Mouse (Mus musculus) forebrain, embryonic 15.5 days (tissue): ENCODE data around the gene Lrpap1. TPM values are rescaled to one million over a fixed set of nuclear protein-coding genes. Genes with fewer than 3 reads are reported as not detected.
A peak's percentile ranks its signal among the peaks of the same experiment; 100 is the strongest.

Experiments used
- ATAC-seq: fragments of 200-750 bp; cut with Nextera tagmentation; replicated peaks from 2 replicates; pipeline ENCODE4 v1.8.0; 2017; ENCODE audit warnings: mild to moderate bottlenecking, moderate TSS enrichment, moderate library complexity
- H3K27ac ChIP-seq: fragments of 300-500 bp; sonication (generic); replicated peaks from 2 replicates; pipeline ENCODE4 v1.5.1; 2015; ENCODE audit warnings: mild to moderate bottlenecking, inconsistent platforms
- H3K27me3 ChIP-seq: fragments of 300-500 bp; sonication (generic); 2 replicates; pipeline ENCODE4 v1.6.1; 2015; ENCODE audit warnings: inconsistent platforms
- H3K36me3 ChIP-seq: fragments of 300-500 bp; sonication (generic); 2 replicates; pipeline ENCODE4 v1.6.1; 2015; ENCODE audit warnings: mild to moderate bottlenecking, inconsistent platforms
- H3K4me1 ChIP-seq: fragments of 300-500 bp; sonication (generic); 2 replicates; pipeline ENCODE4 v1.6.1; 2015; ENCODE audit warnings: inconsistent platforms
- H3K4me2 ChIP-seq: fragments of 300-500 bp; sonication (generic); replicated peaks from 2 replicates; pipeline ENCODE4 v1.6.1; 2015; ENCODE audit warnings: mild to moderate bottlenecking, inconsistent platforms
- H3K4me3 ChIP-seq: fragments of 300-500 bp; sonication (generic); 2 replicates; pipeline ENCODE4 v1.5.1; 2015; ENCODE audit warnings: mild to moderate bottlenecking, inconsistent platforms
- H3K9ac ChIP-seq: fragments of 300-500 bp; sonication (generic); replicated peaks from 2 replicates; pipeline ENCODE4 v1.6.1; 2015; ENCODE audit warnings: mild to moderate bottlenecking, inconsistent platforms
- H3K9me3 ChIP-seq: fragments of 300-500 bp; sonication (generic); 2 replicates; pipeline ENCODE4 v1.6.1; 2016; ENCODE audit warnings: inconsistent platforms
- WGBS: fragments of 180-500 bp; shearing (Covaris S2); methylation state at CpG from one replicate; pipeline ENCODE4 v1.1.7; 2015; ENCODE audit warnings: mixed read lengths; 5-methylcytosine and 5-hydroxymethylcytosine counted together
- polyA plus RNA-seq: library from polyadenylated mRNA; unstranded; fragments of >200 nt; fragmentation: Nextera tagmentation; extraction: Ambion mirVana; gene quantifications from 2 replicates; pipeline ENCODE4 v1.2.1, GENCODE M21; 2015

The Lrpap1 gene
- polyA plus RNA-seq, 1 experiment from 2014 or later = 146 TPM

- Histone ChIP-seq H3K9ac (no peak overlapping the region), H3K27ac (no peak overlapping the region), H3K36me3 (no peaks in the 10 kb centered on the region), H3K4me1 (no peaks in the 10 kb centered on the region), H3K4me3 (no peak overlapping the region), H3K9me3 (no peaks in the 10 kb centered on the region), H3K4me2 (no peak overlapping the region), H3K27me3 (no peaks in the 10 kb centered on the region)
- no peak for ATAC-seq
- WGBS = 75% methylated on average over 5 of the region's 5 CpGs
Measured at GRCm38 (mm10) chr5:35050541-35050940, 55.0 kb downstream of the Lrpap1 start.

GRCm38 (mm10) chr5:35043110-35043451 is 62.5 kb downstream of the Lrpap1 start:
- Histone ChIP-seq H3K27me3 (no peaks in the 10 kb centered on the region), H3K4me2 (no peak overlapping the region)

GRCm38 (mm10) chr5:35042431-35043109 is 63.0 kb downstream of the Lrpap1 start:
- no peaks in the 10 kb centered on the region for H3K4me1 ChIP-seq

More at GRCm38 (mm10) chr5:35043110-35043451, 62.5 kb downstream of the Lrpap1 start:
- ATAC-seq = peak; percentile 85
- 11% methylated on average over 1 of the region's 1 CpGs for WGBS
- Histone ChIP-seq H3K4me3 (no peak overlapping the region), H3K36me3 (no peaks in the 10 kb centered on the region), H3K9ac (no peak overlapping the region), H3K4me1 (no peaks in the 10 kb centered on the region), H3K27ac (no peak overlapping the region), H3K9me3 (no peaks in the 10 kb centered on the region)

More at GRCm38 (mm10) chr5:35042431-35043109, 63.0 kb downstream of the Lrpap1 start:
- peak; percentile 13; the same call in 1 of the 2 replicates for ATAC-seq
- 84% methylated on average over 10 of the region's 10 CpGs for WGBS
- H3K27ac ChIP-seq = no peak overlapping the region
- H3K4me3 ChIP-seq = no peak overlapping the region
- H3K4me2 ChIP-seq = no peak overlapping the region
- no peaks in the 10 kb centered on the region for H3K27me3 ChIP-seq
- H3K9ac ChIP-seq = no peak overlapping the region
- H3K36me3 ChIP-seq = no peaks in the 10 kb centered on the region
- no peaks in the 10 kb centered on the region for H3K9me3 ChIP-seq

Other genes with a start within 250 kb of the Lrpap1 start
- gene Msantd1, start 197.8 kb downstream of the Lrpap1 start, polyA plus RNA-seq = 5.6 and 5.8 TPM in 2 replicates
- 64.7 and 64.9 TPM in 2 replicates for gene Rgs12, start 156.3 kb downstream of the Lrpap1 start, polyA plus RNA-seq
- 0.69 and 0.75 TPM in 2 replicates for gene Hgfac, start 64.3 kb downstream of the Lrpap1 start, polyA plus RNA-seq
- 7.2 and 7.9 TPM in 2 replicates for gene Dok7, start 49.0 kb downstream of the Lrpap1 start, polyA plus RNA-seq
- gene Adra2c, start 172.6 kb upstream of the Lrpap1 start, polyA plus RNA-seq = 0.89 and 1.1 TPM in 2 replicates